Mouse (Mus musculus) heart, embryonic 16.5 days (tissue): Measurements from ENCODE around the gene Slc26a3. TPM values are rescaled to one million over a fixed set of nuclear protein-coding genes. Genes with fewer than 3 reads are reported as not detected.
"Not testable (repeated sequence)": the region's sequence is repeated elsewhere in the genome, so short reads cannot be mapped to it uniquely, and the experiment has no call there.

ENCODE experiments used
- ATAC-seq: fragments of 200-750 bp; cut with Nextera tagmentation; replicated peaks from 2 replicates; pipeline ENCODE4 v1.8.0; 2017; ENCODE audit warnings: moderate number of reproducible peaks; ENCODE audit not compliant: insufficient read depth, low FRiP score; ENCODE audit errors: extremely low read depth
- H3K27ac ChIP-seq: fragments of 300-500 bp; sonication (generic); 2 replicates; pipeline ENCODE4 v1.5.1; 2014; ENCODE audit warnings: mild to moderate bottlenecking, low read length, control low read depth, moderate library complexity
- H3K27me3 ChIP-seq: fragments of 300-500 bp; sonication (generic); 2 replicates; pipeline ENCODE4 v1.6.1; 2014; ENCODE audit warnings: low read length, mixed read lengths; ENCODE audit not compliant: control insufficient read depth, insufficient read depth
- H3K36me3 ChIP-seq: fragments of 300-500 bp; sonication (generic); 2 replicates; pipeline ENCODE4 v1.6.1; 2014; ENCODE audit not compliant: control insufficient read depth, insufficient read depth
- H3K4me1 ChIP-seq: fragments of 300-500 bp; sonication (generic); 2 replicates; pipeline ENCODE4 v1.6.1; 2014; ENCODE audit warnings: low read length, mixed read lengths; ENCODE audit not compliant: control insufficient read depth, insufficient read depth
- H3K4me2 ChIP-seq: fragments of 300-500 bp; sonication (generic); 2 replicates; pipeline ENCODE4 v1.6.1; 2014; ENCODE audit warnings: low read depth, mild to moderate bottlenecking, control low read depth, low read length
- H3K4me3 ChIP-seq: fragments of 300-500 bp; sonication (generic); 2 replicates; pipeline ENCODE4 v1.5.1; 2014; ENCODE audit warnings: mild to moderate bottlenecking, control low read depth, low read length
- H3K9ac ChIP-seq: fragments of 300-500 bp; sonication (generic); 2 replicates; pipeline ENCODE4 v1.6.1; 2014; ENCODE audit warnings: low read length, control low read depth
- H3K9me3 ChIP-seq: fragments of 300-500 bp; sonication (generic); replicated peaks from 2 replicates; pipeline ENCODE4 v1.6.1; 2016; ENCODE audit warnings: low read length; ENCODE audit not compliant: control insufficient read depth
- WGBS: fragments of 180-500 bp; shearing (Covaris S2); extraction: QIAGEN DNeasy Blood & Tissue Kit; methylation state at CpG from one replicate; pipeline ENCODE4 v1.1.7; 2014; 5-methylcytosine and 5-hydroxymethylcytosine counted together
- polyA plus RNA-seq: library from polyadenylated mRNA; unstranded; fragments of >200 nt; fragmentation: Nextera tagmentation; extraction: Ambion mirVana; gene quantifications from 2 replicates; pipeline ENCODE4 v1.2.1, GENCODE M21; 2015

Slc26a3 gene
- polyA plus RNA-seq, 1 experiment from 2014 or later = 0.33 TPM

- Histone ChIP-seq H3K9ac (no peak overlapping the region), H3K9me3 (no peaks in the 10 kb centered on the region), H3K4me1 (0 out of 2 replicates have a peak, but pooled peaks cover under 1% of the 10 kb centered on the region), H3K4me2 (no peak overlapping the region), H3K27me3 (no peaks in the 10 kb centered on the region), H3K4me3 (no peak overlapping the region), H3K27ac (no peak overlapping the region), H3K36me3 (no peaks in the 10 kb centered on the region)
- 70% methylated on average over 3 of the region's 3 CpGs for WGBS
- ATAC-seq = no peak
These were observed 58.7 kb downstream of the Slc26a3 start for GRCm38 (mm10) chr12:31449341-31449740.

DNA sequence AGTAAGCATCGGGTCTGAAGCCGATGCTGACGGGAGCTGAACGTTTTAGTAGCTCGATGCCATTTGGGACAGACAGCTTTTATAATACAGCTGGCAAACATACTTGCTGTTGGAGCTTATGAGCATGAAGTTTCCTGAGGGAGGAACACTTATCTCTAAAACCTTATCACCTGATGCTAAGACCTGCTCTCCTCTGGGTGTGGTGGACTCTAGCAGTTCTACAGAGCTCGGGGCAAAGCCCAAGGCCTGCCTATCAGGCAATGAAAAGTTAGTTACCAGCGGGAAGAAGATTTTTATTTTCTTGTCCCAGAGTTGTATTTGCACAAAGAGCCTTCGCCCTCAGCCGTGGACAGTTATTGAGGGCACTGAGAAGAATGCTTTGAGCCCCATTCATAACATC is 65.6 kb downstream of the Slc26a3 start:
- Histone ChIP-seq H3K27ac (no peak overlapping the region), H3K9me3 (no peaks in the 10 kb centered on the region), H3K27me3 (no peaks in the 10 kb centered on the region), H3K4me3 (no peak overlapping the region), H3K4me2 (no peak overlapping the region), H3K4me1 (no peaks in the 10 kb centered on the region), H3K36me3 (no peaks in the 10 kb centered on the region), H3K9ac (no peak overlapping the region)
- whole genome bisulfite sequencing = 75% methylated on average over 9 of the region's 9 CpGs
- ATAC-seq = no peak

- 66% methylated on average over 4 of the region's 4 CpGs for WGBS
- ATAC-seq = no peak
- Histone ChIP-seq H3K4me1 (no peaks in the 10 kb centered on the region), H3K4me3 (no peak overlapping the region), H3K27ac (no peak overlapping the region), H3K27me3 (no peaks in the 10 kb centered on the region), H3K9me3 (no peaks in the 10 kb centered on the region), H3K36me3 (no peaks in the 10 kb centered on the region), H3K9ac (no peak overlapping the region), H3K4me2 (no peak overlapping the region)
These were observed 67.8 kb downstream of the Slc26a3 start for GRCm38 (mm10) chr12:31458474-31458873.

DNA sequence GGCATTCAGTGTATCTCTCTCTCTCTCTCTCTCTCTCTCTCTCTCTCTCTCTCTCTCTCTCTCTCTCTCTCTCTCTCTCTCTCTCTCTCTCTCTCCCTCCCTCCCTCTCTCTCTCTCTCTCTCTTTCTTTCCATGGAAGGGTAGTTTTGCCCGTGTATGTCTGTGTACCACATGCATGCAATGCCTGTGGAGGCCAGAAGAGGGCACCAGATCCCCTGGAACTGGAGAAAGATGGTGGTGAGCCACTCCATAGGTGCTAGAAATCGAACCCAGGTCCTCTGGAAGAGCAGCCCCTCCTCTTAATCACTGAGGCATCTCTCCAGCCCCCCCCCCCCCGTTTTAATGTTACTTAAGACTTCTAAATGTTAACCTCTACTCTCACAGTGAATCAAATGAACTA is 69.6 kb downstream of the Slc26a3 start:
- H3K36me3 ChIP-seq, H3K4me3 ChIP-seq, H3K27me3 ChIP-seq, ATAC-seq, H3K4me2 ChIP-seq, H3K9ac ChIP-seq, H3K9me3 ChIP-seq, H3K27ac ChIP-seq, H3K4me1 ChIP-seq: not testable (repeated sequence)
- 37% methylated on average over 3 of the region's 3 CpGs for WGBS

GRCm38 (mm10) chr12:31461371-31461770 is 70.7 kb downstream of the Slc26a3 start:
- Histone ChIP-seq H3K36me3 (no peaks in the 10 kb centered on the region), H3K9me3 (no peaks in the 10 kb centered on the region), H3K4me3 (no peak overlapping the region), H3K9ac (no peak overlapping the region), H3K27me3 (no peaks in the 10 kb centered on the region), H3K27ac (no peak overlapping the region), H3K4me2 (no peak overlapping the region), H3K4me1 (no peaks in the 10 kb centered on the region)
- 89% methylated on average over 9 of the region's 9 CpGs for WGBS
- no peak for ATAC-seq

GRCm38 (mm10) chr12:31462615-31463014 is 71.9 kb downstream of the Slc26a3 start:
- H3K27me3 ChIP-seq = no peaks in the 10 kb centered on the region
- no peak overlapping the region for H3K27ac ChIP-seq
- H3K4me1 ChIP-seq = no peaks in the 10 kb centered on the region
- no peak for ATAC-seq
- H3K4me3 ChIP-seq = no peak overlapping the region
- H3K9ac ChIP-seq = no peak overlapping the region
- H3K36me3 ChIP-seq = no peaks in the 10 kb centered on the region
- H3K4me2 ChIP-seq = no peak overlapping the region
- WGBS = 76% methylated on average over 4 of the region's 4 CpGs
- H3K9me3 ChIP-seq = no peaks in the 10 kb centered on the region

GRCm38 (mm10) chr12:31478182-31478581 is 87.5 kb downstream of the Slc26a3 start:
- H3K9ac ChIP-seq, H3K36me3 ChIP-seq, H3K4me1 ChIP-seq, H3K9me3 ChIP-seq, H3K4me3 ChIP-seq, H3K4me2 ChIP-seq, H3K27me3 ChIP-seq, H3K27ac ChIP-seq, ATAC-seq: not testable (repeated sequence)
- 86% methylated on average over 4 of the region's 6 CpGs for WGBS

DNA sequence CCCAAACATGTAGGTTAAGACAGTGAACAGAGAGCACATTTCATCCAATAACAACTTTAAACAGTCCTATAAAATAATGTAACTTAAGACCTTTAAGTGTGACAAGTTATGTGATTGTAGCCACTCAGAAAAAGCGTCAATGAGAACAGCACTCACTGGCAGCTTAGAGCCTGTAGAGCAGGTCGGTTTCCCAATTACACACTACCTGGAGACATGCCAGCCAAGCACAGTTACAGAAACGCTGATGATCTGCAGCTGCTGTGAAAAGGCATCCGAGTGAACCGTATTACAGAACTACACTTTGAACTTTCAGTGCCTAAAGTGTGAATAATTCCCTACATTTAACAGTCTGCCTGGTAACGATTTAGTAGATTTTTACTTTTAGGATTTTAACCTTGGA is 95.8 kb downstream of the Slc26a3 start:
- WGBS = 56% methylated on average over 6 of the region's 6 CpGs
- peaks cover 18% of the 10 kb centered on the region for H3K36me3 ChIP-seq

DNA sequence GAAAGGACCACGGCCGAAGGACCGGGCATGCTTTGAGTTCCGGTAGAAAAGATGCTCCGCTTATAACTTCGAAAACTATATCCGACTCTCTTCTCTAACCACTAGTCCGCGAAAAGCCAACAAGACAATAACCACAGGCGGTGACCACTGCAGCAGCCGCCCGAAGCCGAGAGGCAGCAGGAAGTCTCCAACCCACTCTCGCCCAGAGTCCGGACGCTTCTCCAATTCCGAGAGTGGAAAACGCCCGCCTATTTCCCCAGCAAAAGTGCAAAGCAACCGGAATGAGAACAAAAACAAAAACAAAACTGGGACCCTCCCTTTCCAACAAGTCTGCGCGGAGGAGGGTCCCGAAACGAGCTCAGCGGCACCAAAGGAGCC is 108.3 kb downstream of the Slc26a3 start:
- Histone ChIP-seq H3K4me3 (peak overlapping the region; percentile 69), H3K27ac (peak overlapping the region; percentile 93), H3K27me3 (no peaks in the 10 kb centered on the region), H3K4me2 (peak overlapping the region; percentile 86), H3K9me3 (0 out of 2 replicates have a peak, but pooled peaks cover 2% of the 10 kb centered on the region), H3K36me3 (peaks cover 6% of the 10 kb centered on the region), H3K4me1 (peaks cover 9% of the 10 kb centered on the region), H3K9ac (peak overlapping the region; percentile 94)
- under 1% methylated on average over 25 of the region's 25 CpGs for WGBS
- no peak for ATAC-seq

More for the DNA sequence above, 95.8 kb downstream of the Slc26a3 start:
- Histone ChIP-seq H3K4me3 (no peak overlapping the region), H3K27ac (no peak overlapping the region), H3K9me3 (no peaks in the 10 kb centered on the region), H3K4me1 (no peaks in the 10 kb centered on the region), H3K4me2 (no peak overlapping the region), H3K9ac (no peak overlapping the region), H3K27me3 (no peaks in the 10 kb centered on the region)
- no peak for ATAC-seq
